Mouse (Mus musculus) thymus, postnatal 25 days (tissue): Measurements from ENCODE around the gene Nupl1.

Experiments used
- DNase-seq: peaks from one replicate; pipeline ENCODE4 v3.0.0; 2022

Gene Nupl1

GRCm38 (mm10) chr14:60251281-60252003 is at the start of gene Nupl1, which contains the start of gene Gm49336:
Gene Nupl1 (minus strand): TSS chr14:60251431.
Gene Gm49336 (minus strand): TSS chr14:60251507.
- DNase-seq, result peak; percentile 97

GRCm38 (mm10) chr14:60301024-60301423 is 49.8 kb upstream of the Nupl1 start:
- DNase-seq, result no peak

DNA sequence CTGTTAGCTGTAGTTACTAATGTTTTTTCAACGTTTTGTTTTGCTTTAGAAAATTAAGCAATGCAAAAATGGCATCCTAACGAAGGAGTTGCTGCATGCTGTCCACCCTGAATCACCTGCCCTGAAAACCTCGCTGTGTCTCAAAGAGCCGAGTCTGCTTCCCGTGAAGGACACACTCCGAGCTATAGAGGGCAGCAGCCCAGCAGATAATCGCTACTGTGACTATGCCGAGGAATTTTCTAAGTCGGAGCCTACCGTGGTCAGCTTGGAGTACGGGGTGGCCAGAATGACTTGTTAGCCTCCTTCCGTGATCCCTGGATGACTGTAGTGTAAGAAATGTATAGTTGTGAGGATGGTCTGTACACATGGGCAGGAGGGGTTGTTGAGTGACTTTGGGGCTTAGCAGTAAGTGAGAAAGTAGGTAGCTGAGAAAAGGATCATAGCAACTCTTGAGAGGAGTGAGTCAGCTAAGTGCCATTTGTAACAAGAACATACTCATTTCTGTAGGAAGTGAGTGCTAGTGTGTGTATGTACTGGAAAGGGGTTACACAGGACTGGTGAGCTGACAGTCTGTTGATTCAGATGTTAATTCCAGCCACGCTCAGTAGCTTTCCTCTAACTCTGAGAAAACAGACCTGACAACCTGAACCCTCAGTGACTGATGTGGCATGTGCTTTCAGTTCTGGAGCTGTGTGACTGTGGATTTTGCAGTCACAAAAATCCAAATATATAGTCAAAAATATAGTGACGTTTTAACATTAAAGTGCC is 49.2 kb upstream of the Nupl1 start:
- DNase-seq, result no peak

- DNase-seq, result no peak
These were observed 44.3 kb upstream of the Nupl1 start for GRCm38 (mm10) chr14:60295531-60295930.

DNA sequence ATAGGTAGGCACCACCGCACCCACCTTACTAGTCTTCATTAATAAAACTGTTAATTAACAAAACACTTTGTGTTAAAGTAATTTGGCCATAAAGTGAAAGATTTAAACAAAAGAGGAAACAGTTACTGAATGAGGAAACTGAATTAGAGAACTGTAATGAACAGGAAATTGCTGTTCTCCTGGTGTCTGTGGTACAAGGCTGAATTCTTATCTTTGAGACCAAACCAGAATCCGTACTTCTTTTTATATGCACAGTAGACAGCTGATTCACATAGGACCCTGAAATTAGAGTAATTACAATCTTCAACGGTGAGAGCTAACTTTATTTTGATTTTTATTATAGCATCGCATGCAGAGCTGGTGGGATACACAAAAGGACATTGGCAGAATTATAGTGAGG is 39.1 kb upstream of the Nupl1 start:
- no peak for DNase-seq

GRCm38 (mm10) chr14:60286194-60286863 is 35.1 kb upstream of the Nupl1 start:
- no peak for DNase-seq

- DNase-seq, result no peak
These were observed 24.4 kb upstream of the Nupl1 start for GRCm38 (mm10) chr14:60275301-60276276.

DNA sequence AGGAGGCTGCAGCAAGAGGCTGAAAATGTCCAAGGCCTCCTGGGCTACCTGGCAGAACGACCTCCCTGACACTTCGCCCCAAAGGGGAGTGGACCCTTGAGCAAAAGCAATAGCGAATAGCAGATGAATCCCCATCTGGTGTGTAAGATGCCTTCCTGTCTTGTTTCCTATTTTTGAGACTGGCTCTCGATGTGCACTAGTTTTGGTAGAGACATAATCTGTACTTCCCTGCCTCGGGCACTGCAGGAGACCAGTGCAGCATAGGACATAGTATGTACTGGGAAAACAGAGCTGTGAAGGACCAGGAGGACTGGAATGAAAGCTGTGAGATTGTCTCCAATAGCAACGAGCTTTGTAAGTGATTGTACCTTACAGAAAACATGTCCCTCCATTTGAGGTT is 22.1 kb upstream of the Nupl1 start:
- no peak for DNase-seq

DNA sequence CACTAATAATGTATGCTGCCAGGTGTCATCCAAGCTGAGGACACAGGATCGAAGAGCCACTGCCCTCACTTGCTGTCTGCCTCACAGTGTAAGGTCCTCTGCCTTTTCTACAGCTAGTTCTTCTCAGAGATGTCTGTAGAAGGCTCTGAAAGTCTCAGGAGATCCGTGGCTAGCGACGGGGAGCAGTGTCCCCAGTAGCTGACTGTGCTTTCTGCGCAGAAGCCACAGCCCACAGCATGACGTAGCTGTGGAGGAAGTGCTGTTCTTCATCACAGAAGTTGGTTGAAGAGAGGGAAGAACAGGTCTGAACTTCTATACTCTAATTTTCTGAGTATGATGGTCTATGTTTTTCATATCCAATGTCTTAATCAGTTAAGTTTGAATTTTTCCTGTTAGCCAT is 18.1 kb upstream of the Nupl1 start:
- peak; percentile 52 for DNase-seq

GRCm38 (mm10) chr14:60264990-60265876 is 14.0 kb upstream of the Nupl1 start, which contains the start of gene Mtmr6:
Gene Mtmr6 (plus strand): TSS chr14:60265228.
- DNase-seq, result peak; percentile 93

GRCm38 (mm10) chr14:60262316-60262715 is 11.1 kb upstream of the Nupl1 start:
- DNase-seq, result no peak

GRCm38 (mm10) chr14:60257851-60258250 is 6.6 kb upstream of the Nupl1 start:
- DNase-seq, result no peak

GRCm38 (mm10) chr14:60257101-60257500 is 5.9 kb upstream of the Nupl1 start:
- DNase-seq, result no peak

- DNase-seq, result no peak
These were observed 5.1 kb upstream of the Nupl1 start for GRCm38 (mm10) chr14:60256356-60256755.

GRCm38 (mm10) chr14:60254774-60255173 is 3.5 kb upstream of the Nupl1 start:
- DNase-seq, result no peak

DNA sequence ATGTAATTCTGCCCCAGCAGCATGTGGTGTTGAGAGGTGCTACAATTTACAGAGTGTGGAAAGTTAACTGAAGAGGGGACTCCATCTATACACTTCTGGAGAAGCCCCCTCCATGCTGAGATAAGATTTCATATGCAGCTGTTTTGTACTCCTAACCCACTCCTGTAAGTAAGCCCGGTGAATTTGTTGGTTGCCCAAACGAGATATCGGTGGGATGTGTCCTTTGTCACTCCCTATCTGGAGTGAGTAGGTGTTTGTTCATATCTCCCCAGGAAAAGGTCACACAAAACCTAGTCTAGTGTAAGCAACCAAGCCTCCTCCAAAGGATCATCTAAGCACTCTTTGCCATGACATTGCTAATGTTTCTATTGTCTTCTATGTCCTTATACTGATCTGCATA is 2.2 kb upstream of the Nupl1 start:
- DNase-seq, result no peak

DNA sequence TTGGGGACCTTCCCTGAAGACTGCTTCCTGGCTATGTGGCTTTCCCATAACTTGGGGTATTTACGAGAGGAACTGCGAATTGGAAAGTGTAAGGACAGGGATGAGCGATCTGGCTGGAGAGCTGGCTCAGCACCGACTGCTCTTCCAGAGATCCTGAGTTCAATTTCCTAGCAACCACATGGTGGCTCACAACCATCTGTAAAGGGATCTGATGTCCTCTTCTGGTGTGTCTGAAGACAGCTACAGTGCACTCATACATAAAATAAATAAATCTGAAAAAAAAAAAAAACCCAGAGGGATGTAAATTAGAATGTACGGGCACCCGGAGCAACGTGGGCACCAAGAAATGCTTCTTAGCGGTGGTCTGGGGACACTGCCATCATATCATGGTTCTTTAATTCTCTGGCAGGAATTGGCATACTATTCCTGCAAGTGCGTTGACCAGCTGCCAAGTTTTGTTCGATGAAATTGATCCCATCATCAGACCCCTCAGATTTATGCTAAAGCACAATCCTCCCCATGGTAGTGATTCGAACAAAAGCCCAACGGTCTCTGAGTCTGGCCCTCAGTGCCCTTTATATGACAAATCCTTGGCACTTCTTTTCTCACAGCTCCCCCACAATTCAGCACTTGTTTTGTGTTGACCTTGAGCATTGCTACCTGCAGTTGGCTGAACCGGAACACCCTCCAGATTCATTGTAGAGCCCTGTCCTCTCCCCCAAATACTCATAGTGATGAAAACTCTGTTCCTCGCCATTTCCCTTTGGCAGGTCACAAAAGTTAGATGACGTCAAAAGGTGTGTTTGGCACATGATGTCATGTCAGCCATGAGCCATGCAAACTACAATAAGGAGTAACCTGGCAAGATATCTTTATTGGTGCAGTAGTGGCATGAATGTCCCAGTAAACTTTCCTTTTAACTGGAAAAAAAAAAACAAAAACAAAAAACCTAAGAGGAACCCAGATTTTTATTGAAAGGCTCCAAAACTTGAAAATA is 1.1 kb upstream of the Nupl1 start:
- no peak for DNase-seq

GRCm38 (mm10) chr14:60250879-60251278 is 352 bp downstream of the Nupl1 start:
- no peak for DNase-seq

DNA sequence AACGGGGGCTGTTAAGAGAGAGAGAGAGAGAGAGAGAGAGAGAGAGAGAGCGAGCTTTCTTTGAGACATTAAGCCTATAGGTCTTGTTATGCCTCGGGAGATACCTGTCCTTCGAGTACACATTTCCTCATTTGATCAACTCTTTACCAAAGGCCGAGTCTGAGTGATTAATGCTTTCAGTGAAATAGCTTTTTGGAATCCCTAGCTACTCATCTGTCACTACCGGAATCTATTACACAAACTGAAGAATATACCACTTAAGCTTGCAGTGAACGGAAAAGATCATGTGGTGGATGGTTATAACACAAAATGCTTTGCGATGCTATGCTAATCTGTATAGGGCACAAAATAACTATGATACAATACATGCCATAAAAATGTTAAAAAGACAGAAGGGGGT is 865 bp downstream of the Nupl1 start:
- DNase-seq, result no peak

DNA sequence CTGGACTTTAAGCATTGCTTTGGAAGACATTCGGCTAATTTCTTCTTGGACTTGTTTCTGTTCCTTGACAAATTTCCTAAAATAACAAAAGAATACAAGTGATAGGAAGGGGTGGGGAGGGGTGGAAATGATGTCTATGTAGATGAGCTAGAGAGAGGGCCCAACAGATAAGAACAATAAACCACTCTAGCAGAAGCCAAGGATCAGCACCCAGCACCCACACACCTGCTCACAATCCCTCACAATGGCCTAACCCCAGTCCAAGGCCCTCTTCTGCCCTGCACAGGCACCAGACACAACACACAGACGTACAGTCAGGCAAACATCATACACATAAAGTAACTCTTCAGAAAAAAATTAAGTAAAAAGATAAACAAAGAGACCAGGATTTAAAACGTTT is 12.7 kb downstream of the Nupl1 start:
- no peak for DNase-seq
